Mouse (Mus musculus) liver, embryonic 14.5 days (tissue): ENCODE measurements around the gene Cd40lg. TPM values are rescaled to one million over a fixed set of nuclear protein-coding genes. Genes with fewer than 3 reads are reported as not detected.

ENCODE experiments used
- ATAC-seq: fragments of 200-750 bp; cut with Nextera tagmentation; 2 replicates; pipeline ENCODE4 v1.8.0; 2017; ENCODE audit warnings: moderate number of reproducible peaks, mild to moderate bottlenecking, moderate library complexity; ENCODE audit not compliant: insufficient read depth
- DNase-seq, 3 experiments: peaks; one replicate each; pipeline ENCODE4 v3.0.0-alpha.2; 2012 to 2013; ENCODE audit warnings: low read depth in 3 of 3, low spot score in 3 of 3
- H3K27ac ChIP-seq: fragments of 300-500 bp; sonication (generic); 2 replicates; pipeline ENCODE4 v1.5.1; 2014; ENCODE audit warnings: moderate library complexity, mild to moderate bottlenecking, control low read depth, inconsistent platforms
- H3K27me3 ChIP-seq: fragments of 300-500 bp; sonication (generic); 2 replicates; pipeline ENCODE4 v1.6.1; 2014; ENCODE audit warnings: mild to moderate bottlenecking, low read length, moderate library complexity; ENCODE audit not compliant: control insufficient read depth, insufficient read depth
- H3K36me3 ChIP-seq: fragments of 300-500 bp; sonication (generic); replicated peaks from 2 replicates; pipeline ENCODE4 v1.6.1; 2014; ENCODE audit warnings: low read depth; ENCODE audit not compliant: control insufficient read depth, insufficient read depth
- H3K4me1 ChIP-seq, 2 experiments: fragments of 200-500 bp in 1 of 2; fragments of 300-500 bp in 1 of 2; sonication (generic) in 1 of 2; replicated peaks; 2 replicates each; pipeline ENCODE4 v1.6.1; 2012 to 2014; ENCODE audit warnings: antibody characterized with exemption in 1 of 2, inconsistent platforms in 1 of 2, low read length in 1 of 2; ENCODE audit not compliant: control insufficient read depth in 2 of 2, insufficient read depth in 2 of 2
- H3K4me2 ChIP-seq: fragments of 300-500 bp; sonication (generic); 2 replicates; pipeline ENCODE4 v1.6.1; 2014; ENCODE audit warnings: low read depth, mild to moderate bottlenecking, control low read depth, moderate library complexity
- H3K4me3 ChIP-seq, 2 experiments: fragments of 200-500 bp in 1 of 2; fragments of 300-500 bp in 1 of 2; sonication (generic) in 1 of 2; 2 replicates each; pipeline ENCODE4 v1.5.1; 2012 to 2014; ENCODE audit warnings: low read depth in 2 of 2, low read length in 2 of 2, mild to moderate bottlenecking in 2 of 2, control low read depth in 1 of 2, inconsistent platforms in 1 of 2, moderate library complexity in 1 of 2; ENCODE audit not compliant: insufficient read depth in 1 of 2
- H3K9ac ChIP-seq: fragments of 300-500 bp; sonication (generic); replicated peaks from 2 replicates; pipeline ENCODE4 v1.6.1; 2014; ENCODE audit warnings: mild to moderate bottlenecking, control low read depth, moderate library complexity
- H3K9me3 ChIP-seq: fragments of 300-500 bp; sonication (generic); 2 replicates; pipeline ENCODE4 v1.6.1; 2016; ENCODE audit warnings: low read length, mixed read lengths; ENCODE audit not compliant: control insufficient read depth
- CTCF ChIP-seq: IDR thresholded peaks from 2 replicates; pipeline ENCODE4 v1.5.1; 2016; ENCODE audit warnings: antibody characterized with exemption, low read depth, control low read depth
- EP300 ChIP-seq: IDR thresholded peaks from 2 replicates; pipeline ENCODE4 v1.6.1; 2016; ENCODE audit warnings: antibody characterized with exemption, low read depth
- WGBS: fragments of 180-500 bp; shearing (Covaris S2); extraction: QIAGEN DNeasy Blood & Tissue Kit; methylation state at CpG from one replicate; pipeline ENCODE4 v1.1.7; 2014; ENCODE audit not compliant: insufficient replicate concordance; 5-methylcytosine and 5-hydroxymethylcytosine counted together
- polyA plus RNA-seq, 2 experiments: library from polyadenylated mRNA; depleted of rRNA in 1 of 2; stranded (reverse) in 1 of 2; unstranded in 1 of 2; fragments of >200 nt; fragmentation: Nextera tagmentation in 1 of 2; extraction: Ambion mirVana in 1 of 2; gene quantifications; 2 replicates each; pipeline versions ENCODE4 v1.2.1 to v1.2.3; 2012 to 2014

Gene Cd40lg
- polyA plus RNA-seq, 2 experiments = not detected

DNA sequence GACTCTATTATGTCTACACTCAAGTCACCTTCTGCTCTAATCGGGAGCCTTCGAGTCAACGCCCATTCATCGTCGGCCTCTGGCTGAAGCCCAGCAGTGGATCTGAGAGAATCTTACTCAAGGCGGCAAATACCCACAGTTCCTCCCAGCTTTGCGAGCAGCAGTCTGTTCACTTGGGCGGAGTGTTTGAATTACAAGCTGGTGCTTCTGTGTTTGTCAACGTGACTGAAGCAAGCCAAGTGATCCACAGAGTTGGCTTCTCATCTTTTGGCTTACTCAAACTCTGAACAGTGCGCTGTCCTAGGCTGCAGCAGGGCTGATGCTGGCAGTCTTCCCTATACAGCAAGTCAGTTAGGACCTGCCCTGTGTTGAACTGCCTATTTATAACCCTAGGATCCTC, 11.4 kb downstream of the Cd40lg start:
- Histone ChIP-seq H3K9me3 (no peaks in the 10 kb centered on the region), H3K4me2 (no peak overlapping the region), H3K9ac (no peak overlapping the region), H3K36me3 (no peaks in the 10 kb centered on the region), H3K4me3 (no peak overlapping the region), H3K27ac (no peak overlapping the region), H3K4me1 (no peaks in the 10 kb centered on the region), H3K27me3 (no peaks in the 10 kb centered on the region)
- TF ChIP-seq CTCF = no peak
- no peak for TF ChIP-seq EP300
- WGBS = 79% methylated on average over 10 of the region's 10 CpGs
- no peak for DNase-seq
- no peak for ATAC-seq

DNA sequence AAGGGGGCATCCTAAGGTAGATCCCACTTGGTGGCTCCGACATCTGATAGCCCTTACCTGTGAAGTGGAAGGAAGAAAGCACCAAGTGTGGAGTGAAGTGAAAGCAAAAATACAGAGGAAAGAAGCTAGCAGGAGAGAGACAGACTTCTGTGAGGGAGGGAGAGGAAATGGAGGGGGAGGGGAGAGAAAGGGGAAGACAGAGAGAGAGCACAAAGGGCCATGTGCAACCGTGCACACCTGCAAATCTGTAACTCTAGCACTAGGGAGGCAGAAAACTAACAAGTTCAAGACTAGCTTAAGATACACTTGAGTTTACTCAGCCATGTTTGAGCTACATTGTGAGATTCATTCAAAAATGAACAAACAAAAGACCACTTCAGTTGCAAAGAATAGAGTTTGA, 16.2 kb downstream of the Cd40lg start:
- H3K4me3 ChIP-seq = no peak overlapping the region
- WGBS = 46% methylated on average over 2 of the region's 2 CpGs
- DNase-seq (no peak), ATAC-seq (no peak)
- H3K4me2 ChIP-seq = no peak overlapping the region
- H3K36me3 ChIP-seq = no peaks in the 10 kb centered on the region
- H3K27me3 ChIP-seq = no peaks in the 10 kb centered on the region
- no peak overlapping the region for H3K9ac ChIP-seq
- no peak overlapping the region for H3K27ac ChIP-seq
- no peaks in the 10 kb centered on the region for H3K9me3 ChIP-seq
- no peaks in the 10 kb centered on the region for H3K4me1 ChIP-seq
- TF ChIP-seq CTCF = no peak
- no peak for TF ChIP-seq EP300

- no peak overlapping the region for H3K9ac ChIP-seq
- H3K36me3 ChIP-seq = no peaks in the 10 kb centered on the region
- DNase-seq (no peak), ATAC-seq (no peak)
- TF ChIP-seq EP300 = no peak
- TF ChIP-seq CTCF = no peak
- H3K27ac ChIP-seq = no peak overlapping the region
- H3K9me3 ChIP-seq = no peaks in the 10 kb centered on the region
- H3K4me2 ChIP-seq = no peak overlapping the region
- no peak overlapping the region for H3K4me3 ChIP-seq
- no peaks in the 10 kb centered on the region for H3K4me1 ChIP-seq
- H3K27me3 ChIP-seq = no peaks in the 10 kb centered on the region
- WGBS = 34% methylated on average over 2 of the region's 2 CpGs
These were observed 21.7 kb downstream of the Cd40lg start for GRCm38 (mm10) chrX:57233596-57233995.

- ATAC-seq = no peak
- no peak overlapping the region for H3K27ac ChIP-seq
- 49% methylated on average over 4 of the region's 4 CpGs for WGBS
- H3K9ac ChIP-seq = no peak overlapping the region
- H3K27me3 ChIP-seq = no peaks in the 10 kb centered on the region
- DNase-seq = no peak
- no peak overlapping the region for H3K4me3 ChIP-seq
- H3K9me3 ChIP-seq = no peaks in the 10 kb centered on the region
- no peak overlapping the region for H3K4me2 ChIP-seq
- H3K4me1 ChIP-seq = no peaks in the 10 kb centered on the region
- H3K36me3 ChIP-seq = no peaks in the 10 kb centered on the region
- TF ChIP-seq EP300 = no peak
- peak; percentile 42; the same call in 1 of the 2 replicates for TF ChIP-seq CTCF
These were observed 24.0 kb downstream of the Cd40lg start for GRCm38 (mm10) chrX:57235982-57236381.

GRCm38 (mm10) chrX:57238572-57238971, 26.6 kb downstream of the Cd40lg start:
- H3K27me3 ChIP-seq = no peaks in the 10 kb centered on the region
- H3K4me3 ChIP-seq = no peak overlapping the region
- TF ChIP-seq CTCF (no peak), EP300 (no peak)
- H3K27ac ChIP-seq = no peak overlapping the region
- no peaks in the 10 kb centered on the region for H3K36me3 ChIP-seq
- 30% methylated on average over 3 of the region's 3 CpGs for WGBS
- no peaks in the 10 kb centered on the region for H3K9me3 ChIP-seq
- no peak overlapping the region for H3K9ac ChIP-seq
- DNase-seq (no peak), ATAC-seq (no peak)
- no peaks in the 10 kb centered on the region for H3K4me1 ChIP-seq
- no peak overlapping the region for H3K4me2 ChIP-seq
